Mouse (Mus musculus) MEL (cell line): ENCODE data around the gene Cdh10.

Experiments used
- CTCF ChIP-seq, 3 experiments: IDR thresholded peaks in 2 of 3; conservative IDR thresholded peaks in 1 of 3; 2 replicates each; pipeline ENCODE4 v1.5.1; 2011 to 2012; ENCODE audit warnings: low read length in 3 of 3, low read depth in 2 of 3, mild to moderate bottlenecking in 2 of 3, improper control_type of control experiment in 1 of 3, inconsistent platforms in 1 of 3, mixed read lengths in 1 of 3, moderate library complexity in 1 of 3; ENCODE audit not compliant: control insufficient read depth in 1 of 3, insufficient read depth in 1 of 3, poor library complexity in 1 of 3, severe bottlenecking in 1 of 3
- ETS1 ChIP-seq: IDR thresholded peaks from 2 replicates; pipeline ENCODE4 v1.6.1; 2012; ENCODE audit warnings: low read depth, mild to moderate bottlenecking, inconsistent platforms, low read length, improper control_type of control experiment, moderate library complexity
- MAZ ChIP-seq: IDR thresholded peaks from 2 replicates; pipeline ENCODE4 v1.6.1; 2012; ENCODE audit warnings: low read depth, mild to moderate bottlenecking, inconsistent platforms, low read length, improper control_type of control experiment
- NELFE ChIP-seq: IDR thresholded peaks from 2 replicates; pipeline ENCODE4 v1.6.1; 2011; ENCODE audit warnings: low read depth, low read length, improper control_type of control experiment
- POLR2A ChIP-seq, 2 experiments: IDR thresholded peaks; 2 replicates each; pipeline ENCODE4 v1.6.1; 2011 to 2012; ENCODE audit warnings: low read length in 2 of 2, mild to moderate bottlenecking in 2 of 2, control low read depth in 1 of 2, improper control_type of control experiment in 1 of 2, low read depth in 1 of 2, moderate library complexity in 1 of 2; ENCODE audit not compliant: control insufficient read depth in 1 of 2, insufficient read depth in 1 of 2, poor library complexity in 1 of 2
- TBP ChIP-seq: IDR thresholded peaks from 2 replicates; pipeline ENCODE4 v1.8.0; 2011; ENCODE audit warnings: low read depth, low read length, improper control_type of control experiment

- TF ChIP-seq NELFE (no peak), ETS1 (no peak), TBP (no peak), CTCF (IDR thresholded peaks at IDR 0.05 in 2 of 3, conservative IDR thresholded peaks at IDR 0.05 in 1 of 3; ENCODE audit: control insufficient read depth in 1 of 3, insufficient read depth in 1 of 3, low read depth in 2 of 3, low read length in 3 of 3, poor library complexity in 1 of 3, severe bottlenecking in 1 of 3) (no peak), POLR2A (IDR thresholded peaks at IDR 0.05; ENCODE audit: control insufficient read depth in 1 of 2, insufficient read depth in 1 of 2, low read depth in 1 of 2, low read length in 2 of 2, poor library complexity in 1 of 2) (no peak), MAZ (no peak)
These were observed 9.5 kb upstream of the Cdh10 start for GRCm38 (mm10) chr15:18809148-18809827.
